Mouse (Mus musculus) T-helper 17 cell (primary cell): ENCODE measurements around the gene Cdh5.
"Not testable (repeated sequence)": the region's sequence is repeated elsewhere in the genome, so short reads cannot be mapped to it uniquely, and the experiment has no call there.

Experiments
- in situ Hi-C, 2 experiments: fragments of 300-600 bp; cut with MboI, MseI; formaldehyde crosslinking; loops; 1 replicate in 1 of 2; 2 replicates in 1 of 2; pipeline ENCODE4 v1.15.1; 2025; ENCODE audit warnings: high pct_unique_total_duplicates in 2 of 2

Cdh5 gene

GRCm38 (mm10) chr8:104090993-104091900 lies 10.2 kb upstream of the Cdh5 start:
- in situ Hi-C loops, result not testable (repeated sequence)

- in situ Hi-C loops, result no loop called here
Measured at GRCm38 (mm10) chr8:104093336-104093735, 8.1 kb upstream of the Cdh5 start.

- in situ Hi-C loops, result loop anchor here in 1 of 2 experiments (5.0 kb wide), 1 partner anchor 127 kb away; no protein-coding TSS in a partner anchor
Measured at GRCm38 (mm10) chr8:104095595-104095994, 5.8 kb upstream of the Cdh5 start.

GRCm38 (mm10) chr8:104096644-104097043 lies 4.8 kb upstream of the Cdh5 start:
- in situ Hi-C loops, result loop anchor here in 1 of 2 experiments (5.0 kb wide), 1 partner anchor 126 kb away; no protein-coding TSS in a partner anchor

DNA sequence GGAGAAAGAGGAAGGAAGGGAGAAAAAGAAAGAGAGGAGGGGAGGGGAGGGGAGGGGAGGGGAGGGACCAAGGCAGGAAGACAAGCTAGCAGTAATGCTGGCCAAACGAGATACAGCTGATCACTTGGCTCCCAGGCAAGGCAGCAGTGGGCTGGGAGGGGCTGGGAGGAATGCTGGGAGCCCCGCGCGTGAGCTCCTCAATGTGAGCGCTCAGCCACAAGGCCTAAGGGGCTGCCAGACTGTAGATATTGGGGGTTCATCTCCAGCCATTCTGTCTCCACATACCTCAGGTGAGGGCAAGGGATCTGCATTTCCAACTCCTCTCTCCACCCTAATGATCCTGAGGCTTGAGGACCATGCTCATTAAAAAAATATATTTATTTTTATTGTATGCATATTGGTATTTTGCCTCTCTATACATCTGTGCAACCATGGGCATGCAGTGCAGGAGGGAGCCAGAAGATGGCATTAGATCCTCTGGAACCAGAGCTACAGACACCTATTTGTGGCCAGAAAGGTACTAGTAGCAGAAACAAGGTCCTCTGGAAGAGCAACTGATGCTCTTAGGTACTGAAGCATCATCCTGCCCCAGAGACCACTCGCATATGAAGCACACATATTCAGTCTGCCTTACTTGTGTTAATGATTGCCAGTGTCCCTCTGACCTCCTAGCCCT lies 2.6 kb upstream of the Cdh5 start:
- in situ Hi-C loops, result loop anchor here in 1 of 2 experiments (5.0 kb wide), 1 partner anchor 123 kb away; no protein-coding TSS in a partner anchor

- in situ Hi-C loops, result loop anchor here in 1 of 2 experiments (5.0 kb wide), 1 partner anchor 123 kb away; no protein-coding TSS in a partner anchor
Measured at GRCm38 (mm10) chr8:104099347-104100099, 1.9 kb upstream of the Cdh5 start.

- in situ Hi-C loops, result not testable (repeated sequence)
Measured at GRCm38 (mm10) chr8:104100724-104101123, 701 bp upstream of the Cdh5 start.

DNA sequence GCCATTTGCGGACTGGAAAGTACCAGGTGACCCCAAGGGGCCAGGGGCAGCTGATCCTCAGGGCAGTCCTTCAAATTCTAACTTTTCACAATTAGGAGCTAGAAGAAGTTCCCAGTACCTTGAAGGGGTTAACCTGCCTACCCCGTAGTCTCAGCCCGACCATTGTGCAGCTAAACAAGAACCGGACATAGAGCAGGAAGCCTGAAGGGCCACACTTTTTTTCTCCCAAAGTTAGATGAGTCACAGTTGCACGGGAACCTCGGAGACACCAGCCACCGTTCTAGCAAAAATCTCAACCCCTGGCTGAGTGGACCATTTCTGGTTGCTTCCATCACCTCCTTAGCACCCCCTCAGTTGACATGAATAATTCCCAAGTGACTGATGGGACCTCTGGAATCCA lies 2.0 kb downstream of the Cdh5 start:
- in situ Hi-C loops, result no loop called here

- in situ Hi-C loops, result no loop called here
Measured at GRCm38 (mm10) chr8:104105768-104106167, 4.3 kb downstream of the Cdh5 start.

DNA sequence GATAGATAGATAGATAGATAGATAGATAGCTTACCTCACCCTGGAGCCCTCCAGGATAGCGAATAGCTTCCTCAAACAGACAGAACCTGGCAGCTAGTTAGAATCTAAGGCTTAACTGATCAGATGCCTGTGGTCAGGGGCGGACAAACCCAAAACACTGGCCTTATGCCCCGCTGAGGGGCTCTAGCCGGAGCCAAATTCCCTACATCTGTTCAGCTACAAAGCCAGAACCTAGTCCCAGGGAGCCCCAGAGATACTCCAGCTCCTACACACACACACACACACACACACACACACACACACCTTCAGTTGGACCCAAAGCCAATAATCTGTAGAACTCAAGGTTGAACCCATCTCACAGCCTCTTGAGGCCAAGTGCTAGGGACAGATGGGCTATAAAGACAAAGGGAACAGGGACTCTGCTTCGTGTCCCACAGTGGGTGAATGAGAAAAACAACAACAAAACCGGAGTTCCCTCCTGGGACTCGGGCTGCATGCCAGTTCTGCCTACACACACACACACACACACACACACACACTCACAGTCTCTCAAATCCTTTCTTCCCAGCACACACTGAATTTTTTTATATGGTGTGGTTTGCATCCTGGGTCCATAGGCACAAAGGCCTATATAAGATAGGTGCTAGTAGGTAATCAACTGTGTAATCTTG lies 5.0 kb downstream of the Cdh5 start:
- in situ Hi-C loops, result no loop called here

- in situ Hi-C loops, result no loop called here
Measured at GRCm38 (mm10) chr8:104107111-104107510, 5.7 kb downstream of the Cdh5 start.

DNA sequence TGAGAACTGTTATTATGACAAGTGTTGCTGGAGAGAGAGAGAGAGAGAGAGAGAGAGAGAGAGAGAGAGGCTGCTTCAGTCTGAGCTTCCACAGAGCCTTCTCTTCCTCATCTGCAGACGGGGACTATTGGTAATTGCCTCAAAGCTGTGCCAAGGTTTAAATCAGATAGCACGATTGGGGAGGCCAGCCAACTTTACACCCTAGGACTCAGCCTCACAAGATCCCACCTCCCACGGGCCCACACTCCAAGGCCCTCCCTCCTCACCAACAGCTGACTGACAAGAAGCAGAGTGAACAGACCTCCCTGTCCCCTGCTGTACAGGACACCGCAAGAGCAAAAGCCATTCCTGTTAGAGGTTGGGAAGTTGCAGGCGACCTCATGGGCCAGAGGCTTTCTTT lies 6.6 kb downstream of the Cdh5 start:
- in situ Hi-C loops, result no loop called here

- in situ Hi-C loops, result no loop called here
Measured at GRCm38 (mm10) chr8:104110498-104111134, 9.2 kb downstream of the Cdh5 start.

- in situ Hi-C loops, result no loop called here
Measured at GRCm38 (mm10) chr8:104121640-104122416, 20.4 kb downstream of the Cdh5 start.

DNA sequence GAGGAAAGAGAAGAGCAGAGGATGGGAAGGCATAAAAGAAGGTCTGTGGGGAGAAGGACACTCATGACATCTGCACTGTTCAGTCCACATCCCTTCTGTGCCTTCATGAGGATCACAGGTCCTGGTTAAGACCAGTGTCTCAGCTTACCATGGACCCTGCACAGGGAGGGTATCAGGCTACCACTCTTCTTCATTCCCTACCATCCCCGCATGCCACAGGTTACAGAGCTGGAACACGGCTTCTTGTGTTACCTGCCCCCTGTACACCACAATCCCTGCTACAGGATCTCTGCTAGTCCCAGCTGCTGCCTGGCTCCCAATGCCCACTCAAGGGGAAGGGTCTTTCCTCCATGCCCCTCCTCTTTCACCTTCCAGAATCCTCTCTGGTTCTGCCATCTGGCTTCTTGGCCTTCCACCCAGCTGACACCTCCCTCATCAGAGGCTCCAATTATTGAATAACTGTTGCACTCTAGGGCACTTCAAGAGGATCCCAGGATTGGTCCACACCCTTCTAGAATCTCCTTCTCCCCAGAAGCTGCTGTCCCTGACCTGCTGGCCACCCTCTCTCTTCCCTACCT lies 21.7 kb downstream of the Cdh5 start:
- in situ Hi-C loops, result no loop called here

- in situ Hi-C loops, result no loop called here
Measured at GRCm38 (mm10) chr8:104124534-104124933, 23.1 kb downstream of the Cdh5 start.

- in situ Hi-C loops, result no loop called here
Measured at GRCm38 (mm10) chr8:104127160-104127883, 25.9 kb downstream of the Cdh5 start.

DNA sequence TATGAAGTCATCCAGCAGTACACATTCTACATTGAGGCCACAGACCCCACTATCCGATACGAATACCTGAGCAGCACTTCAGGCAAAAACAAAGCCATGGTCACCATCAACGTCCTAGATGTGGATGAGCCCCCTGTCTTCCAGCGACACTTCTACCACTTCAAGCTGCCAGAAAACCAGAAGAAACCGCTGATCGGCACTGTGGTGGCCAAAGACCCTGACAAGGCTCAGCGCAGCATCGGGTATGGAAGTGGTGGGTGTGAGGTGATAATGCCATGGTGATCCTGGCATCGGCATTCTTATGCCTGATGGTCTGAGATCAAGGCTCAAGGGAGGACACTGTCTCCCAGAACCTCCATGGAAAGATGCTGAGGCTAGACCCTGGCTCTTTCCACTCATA lies 29.5 kb downstream of the Cdh5 start:
- in situ Hi-C loops, result no loop called here
